Mouse (Mus musculus) heart, adult 10 weeks (tissue): ENCODE data around the gene Gm21440. TPM values are rescaled to one million over a fixed set of nuclear protein-coding genes. Genes with fewer than 3 reads are reported as not detected.

ENCODE experiments used
- polyA plus RNA-seq: library from polyadenylated mRNA; stranded (reverse); fragments of 350-450 nt; fragmentation: Illumina TruSeq; extraction: RNeasy Lipid Tissue Mini Kit (QIAGEN cat#74804); gene quantifications from one replicate; pipeline ENCODE4 v1.2.3, GENCODE M21; 2014; ENCODE audit warnings: low read depth, low replicate concordance

Gene Gm21440
- not detected for polyA plus RNA-seq

DNA sequence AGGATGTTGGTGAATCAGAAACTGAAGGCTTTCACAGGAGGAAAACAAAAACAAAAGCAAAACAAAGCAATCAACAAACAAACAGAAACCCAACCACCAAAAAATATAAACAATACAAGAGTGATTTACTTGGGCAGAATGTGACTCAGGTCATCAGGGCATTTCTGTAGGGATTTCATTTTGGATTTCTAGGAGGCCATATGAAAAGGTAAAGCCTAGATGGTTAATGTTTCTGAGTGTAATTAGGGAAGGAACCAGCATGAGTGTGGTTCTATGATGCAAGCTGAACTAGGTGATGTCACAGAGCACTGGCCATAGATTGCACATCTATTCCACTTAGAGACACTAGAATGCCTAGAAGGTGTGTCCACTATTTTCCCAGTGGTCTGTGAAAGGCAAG lies at the start of gene Gm21440, which contains the start of gene Gm21454:
Gm21440 (plus strand) TSS at position 301 of the 400 bp plus-strand sequence.
Gm21454 (plus strand) TSS at position 352 of the 400 bp plus-strand sequence.

DNA sequence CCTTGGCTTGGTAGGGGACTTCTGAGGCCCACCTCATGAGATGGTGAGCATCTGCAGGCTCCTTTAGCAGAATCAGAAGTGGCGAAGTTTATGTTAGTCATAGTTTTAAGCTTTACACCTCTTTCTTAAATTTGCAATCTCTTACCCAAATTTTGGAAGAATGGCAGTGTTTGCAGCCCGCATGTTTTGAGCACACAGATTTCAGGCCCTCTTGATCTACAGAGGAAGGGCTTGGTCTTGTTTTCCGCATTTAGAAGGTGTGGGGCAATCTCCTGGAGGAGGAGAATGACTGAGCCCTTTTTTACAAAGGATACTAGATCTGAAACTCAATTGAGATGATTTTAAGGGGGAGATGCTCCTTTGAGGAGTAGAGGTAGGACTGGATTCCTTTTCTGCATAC lies 28.4 kb upstream of the Gm21440 start, which contains the start of gene Gm21828:
Gm21828 (minus strand) TSS at position 101 of the 400 bp plus-strand sequence.

Other genes starting within 250 kb of the Gm21440 start
- not detected for gene Gm20807, start 209.5 kb upstream of the Gm21440 start, polyA plus RNA-seq
- gene Gm21891, start 118.9 kb upstream of the Gm21440 start, polyA plus RNA-seq: not detected
- gene Gm21425, start 90.4 kb upstream of the Gm21440 start, polyA plus RNA-seq: not detected
- not detected for gene Gm21828, start 28.5 kb upstream of the Gm21440 start, polyA plus RNA-seq
- not detected for gene Gm21454, start 51 bp downstream of the Gm21440 start, polyA plus RNA-seq
- not detected for gene Gm21725, start 96.7 kb downstream of the Gm21440 start, polyA plus RNA-seq
- gene Gm21866, start 213.2 kb downstream of the Gm21440 start, polyA plus RNA-seq: not detected
- not detected for gene Gm20773, start 241.6 kb downstream of the Gm21440 start, polyA plus RNA-seq